Comparison of ENCODE assay signal across 13 mouse cellular contexts in genomic region chrX:118595504-118596345, GRCm38 (mm10).
"Had no signal": no experiment of that assay in that cellular context is flagged by ENCODE, and none has a peak within 500 bp of the region (broad histone marks: within the 10 kb centered on the region; RNA-seq: fewer than 3 reads in every experiment).

No protein-coding gene starts in this region.

- H3K9ac ChIP-seq: limb, embryonic 13.5 days; liver, embryonic 14.5 days; midbrain, embryonic 13.5 days; stomach, embryonic 15.5 days had no signal

- DNase-seq: kidney, postnatal 10 days; kidney, postnatal 4 days; left cerebral cortex, postnatal 4 days; lung, adult 18-20 months; retina, postnatal 1 day; right cerebral cortex, postnatal 14 days; thymus, adult 2 months; thymus, postnatal 25 days had no signal

- H3K4me2 ChIP-seq: limb, embryonic 13.5 days; midbrain, embryonic 13.5 days; stomach, embryonic 15.5 days had no signal

- H3K27ac ChIP-seq: layer of hippocampus, adult 2 months; limb, embryonic 13.5 days; liver, embryonic 14.5 days; midbrain, embryonic 13.5 days; stomach, embryonic 15.5 days had no signal

- H3K4me1 ChIP-seq: limb, embryonic 13.5 days; midbrain, embryonic 13.5 days; stomach, embryonic 15.5 days had no signal

- ATAC-seq: midbrain, embryonic 13.5 days had no signal

- H3K27me3 ChIP-seq: limb, embryonic 13.5 days; midbrain, embryonic 13.5 days; stomach, embryonic 15.5 days had no signal

- H3K36me3 ChIP-seq: limb, embryonic 13.5 days; midbrain, embryonic 13.5 days; stomach, embryonic 15.5 days had no signal

- H3K9me3 ChIP-seq: limb, embryonic 13.5 days; midbrain, embryonic 13.5 days; stomach, embryonic 15.5 days had no signal

- H3K4me3 ChIP-seq: layer of hippocampus, adult 2 months; limb, embryonic 13.5 days; midbrain, embryonic 13.5 days; stomach, embryonic 15.5 days had no signal
